Mouse (Mus musculus): ENCODE measurements at regions not wholly inside any gene's neighbourhood (a gene's known extent, or its start where the extent isn't known, plus 50 kb on each side); places are given as distances from the start of the nearest gene placed in this dataset.

- Histone ChIP-seq H3K27ac (ENCODE audit: low read depth, low read length) (no peak overlapping the region), H3K4me3 (ENCODE audit: low read length) (no peak overlapping the region), H3K36me3 (ENCODE audit: control insufficient read depth, insufficient read depth, low read length) (no peaks in the 10 kb centered on the region), H3K27me3 (ENCODE audit: control insufficient read depth, insufficient read depth, low read length) (no peaks in the 10 kb centered on the region), H3K9ac (ENCODE audit: low read depth, low read length) (no peak overlapping the region), H3K4me1 (ENCODE audit: control insufficient read depth, insufficient read depth, low read length) (no peaks in the 10 kb centered on the region), H3K9me3 (ENCODE audit: control insufficient read depth, low read length) (no peaks in the 10 kb centered on the region), H3K4me2 (replicated peaks; ENCODE audit: low read depth, low read length) (no peak overlapping the region)
- WGBS, result 72% methylated on average over 1 of the region's 1 CpGs
- no peak for ATAC-seq (ENCODE audit: low FRiP score, low TSS enrichment)
Measured at GRCm38 (mm10) chr10:98399864-98400263, 514.3 kb upstream of the Atp2b1 start.

GRCm38 (mm10) chr10:98417807-98418743 is 496.1 kb upstream of the Atp2b1 start:
- Histone ChIP-seq H3K4me3 (ENCODE audit: low read length) (no peak overlapping the region), H3K9ac (ENCODE audit: low read depth, low read length) (no peak overlapping the region), H3K4me2 (replicated peaks; ENCODE audit: low read depth, low read length) (no peak overlapping the region), H3K9me3 (ENCODE audit: control insufficient read depth, low read length) (no peaks in the 10 kb centered on the region), H3K4me1 (ENCODE audit: control insufficient read depth, insufficient read depth, low read length) (no peaks in the 10 kb centered on the region), H3K27me3 (ENCODE audit: control insufficient read depth, insufficient read depth, low read length) (no peaks in the 10 kb centered on the region), H3K36me3 (ENCODE audit: control insufficient read depth, insufficient read depth, low read length) (no peaks in the 10 kb centered on the region), H3K27ac (ENCODE audit: low read depth, low read length) (no peak overlapping the region)
- 77% methylated on average over 17 of the region's 17 CpGs for WGBS
- no peak for ATAC-seq (ENCODE audit: low FRiP score, low TSS enrichment)

- Histone ChIP-seq H3K4me2 (replicated peaks; ENCODE audit: low read depth, low read length) (no peak overlapping the region), H3K4me1 (ENCODE audit: control insufficient read depth, insufficient read depth, low read length) (no peaks in the 10 kb centered on the region)
- WGBS, result 98% methylated on average over 1 of the region's 1 CpGs
Measured at GRCm38 (mm10) chr10:98424450-98424849, 489.8 kb upstream of the Atp2b1 start.

GRCm38 (mm10) chr10:98434974-98435373 is 479.2 kb upstream of the Atp2b1 start:
- no peaks in the 10 kb centered on the region for H3K36me3 ChIP-seq (ENCODE audit: control insufficient read depth, insufficient read depth, low read length)
- no peak overlapping the region for H3K4me3 ChIP-seq (ENCODE audit: low read length)
- H3K27ac ChIP-seq (ENCODE audit: low read depth, low read length), result no peak overlapping the region
- H3K4me2 ChIP-seq (replicated peaks; ENCODE audit: low read depth, low read length), result no peak overlapping the region
- H3K9me3 ChIP-seq (ENCODE audit: control insufficient read depth, low read length), result no peaks in the 10 kb centered on the region
- H3K4me1 ChIP-seq (ENCODE audit: control insufficient read depth, insufficient read depth, low read length), result no peaks in the 10 kb centered on the region
- H3K9ac ChIP-seq (ENCODE audit: low read depth, low read length), result no peak overlapping the region
- no peaks in the 10 kb centered on the region for H3K27me3 ChIP-seq (ENCODE audit: control insufficient read depth, insufficient read depth, low read length)
- 93% methylated on average over 3 of the region's 3 CpGs for WGBS
- no peak for ATAC-seq (ENCODE audit: low FRiP score, low TSS enrichment)

More at GRCm38 (mm10) chr10:98424450-98424849, 489.8 kb upstream of the Atp2b1 start:
- Histone ChIP-seq H3K27me3 (ENCODE audit: control insufficient read depth, insufficient read depth, low read length) (no peaks in the 10 kb centered on the region), H3K9me3 (ENCODE audit: control insufficient read depth, low read length) (no peaks in the 10 kb centered on the region), H3K9ac (ENCODE audit: low read depth, low read length) (no peak overlapping the region), H3K27ac (ENCODE audit: low read depth, low read length) (no peak overlapping the region), H3K36me3 (ENCODE audit: control insufficient read depth, insufficient read depth, low read length) (no peaks in the 10 kb centered on the region), H3K4me3 (ENCODE audit: low read length) (no peak overlapping the region)
- ATAC-seq (ENCODE audit: low FRiP score, low TSS enrichment), result no peak

- no peak for ATAC-seq (ENCODE audit: low FRiP score, low TSS enrichment)
- no peak overlapping the region for H3K4me2 ChIP-seq (replicated peaks; ENCODE audit: low read depth, low read length)
- no peaks in the 10 kb centered on the region for H3K9me3 ChIP-seq (ENCODE audit: control insufficient read depth, low read length)
- 83% methylated on average over 2 of the region's 2 CpGs for WGBS
- H3K27ac ChIP-seq (ENCODE audit: low read depth, low read length), result no peak overlapping the region
- no peak overlapping the region for H3K4me3 ChIP-seq (ENCODE audit: low read length)
- H3K4me1 ChIP-seq (ENCODE audit: control insufficient read depth, insufficient read depth, low read length), result no peaks in the 10 kb centered on the region
- H3K9ac ChIP-seq (ENCODE audit: low read depth, low read length), result no peak overlapping the region
- H3K27me3 ChIP-seq (ENCODE audit: control insufficient read depth, insufficient read depth, low read length), result no peaks in the 10 kb centered on the region
- no peaks in the 10 kb centered on the region for H3K36me3 ChIP-seq (ENCODE audit: control insufficient read depth, insufficient read depth, low read length)
Measured at GRCm38 (mm10) chr10:98461538-98461937, 452.7 kb upstream of the Atp2b1 start.

- Histone ChIP-seq H3K27ac (ENCODE audit: low read depth, low read length) (no peak overlapping the region), H3K27me3 (ENCODE audit: control insufficient read depth, insufficient read depth, low read length) (no peaks in the 10 kb centered on the region), H3K9me3 (ENCODE audit: control insufficient read depth, low read length) (no peaks in the 10 kb centered on the region), H3K4me2 (replicated peaks; ENCODE audit: low read depth, low read length) (no peak overlapping the region), H3K4me3 (ENCODE audit: low read length) (no peak overlapping the region), H3K4me1 (ENCODE audit: control insufficient read depth, insufficient read depth, low read length) (no peaks in the 10 kb centered on the region), H3K36me3 (ENCODE audit: control insufficient read depth, insufficient read depth, low read length) (no peaks in the 10 kb centered on the region), H3K9ac (ENCODE audit: low read depth, low read length) (no peak overlapping the region)
- 87% methylated on average over 3 of the region's 3 CpGs for WGBS
- no peak for ATAC-seq (ENCODE audit: low FRiP score, low TSS enrichment)
Measured at GRCm38 (mm10) chr10:98474581-98474980, 439.6 kb upstream of the Atp2b1 start.

GRCm38 (mm10) chr10:98485751-98486681 is 428.2 kb upstream of the Atp2b1 start:
- Histone ChIP-seq H3K9me3 (ENCODE audit: control insufficient read depth, low read length) (no peaks in the 10 kb centered on the region), H3K4me2 (replicated peaks; ENCODE audit: low read depth, low read length) (no peak overlapping the region), H3K27ac (ENCODE audit: low read depth, low read length) (no peak overlapping the region), H3K4me1 (ENCODE audit: control insufficient read depth, insufficient read depth, low read length) (no peaks in the 10 kb centered on the region), H3K9ac (ENCODE audit: low read depth, low read length) (no peak overlapping the region), H3K4me3 (ENCODE audit: low read length) (no peak overlapping the region), H3K27me3 (ENCODE audit: control insufficient read depth, insufficient read depth, low read length) (no peaks in the 10 kb centered on the region), H3K36me3 (ENCODE audit: control insufficient read depth, insufficient read depth, low read length) (no peaks in the 10 kb centered on the region)
- 63% methylated on average over 20 of the region's 20 CpGs for WGBS
- no peak for ATAC-seq (ENCODE audit: low FRiP score, low TSS enrichment)

- no peaks in the 10 kb centered on the region for H3K27me3 ChIP-seq (ENCODE audit: control insufficient read depth, insufficient read depth, low read length)
- peak; percentile 76 for ATAC-seq (ENCODE audit: low FRiP score, low TSS enrichment)
- no peak overlapping the region for H3K4me3 ChIP-seq (ENCODE audit: low read length)
- H3K36me3 ChIP-seq (ENCODE audit: control insufficient read depth, insufficient read depth, low read length), result no peaks in the 10 kb centered on the region
- H3K9me3 ChIP-seq (ENCODE audit: control insufficient read depth, low read length), result no peaks in the 10 kb centered on the region
- H3K4me2 ChIP-seq (replicated peaks; ENCODE audit: low read depth, low read length), result no peak overlapping the region
- H3K4me1 ChIP-seq (ENCODE audit: control insufficient read depth, insufficient read depth, low read length), result no peaks in the 10 kb centered on the region
- no peak overlapping the region for H3K27ac ChIP-seq (ENCODE audit: low read depth, low read length)
- WGBS, result 16% methylated on average over 8 of the region's 8 CpGs
- H3K9ac ChIP-seq (ENCODE audit: low read depth, low read length), result no peak overlapping the region
Measured at GRCm38 (mm10) chr10:98494354-98494753, 419.9 kb upstream of the Atp2b1 start.

- Histone ChIP-seq H3K9me3 (ENCODE audit: control insufficient read depth, low read length) (no peaks in the 10 kb centered on the region), H3K27ac (ENCODE audit: low read depth, low read length) (no peak overlapping the region), H3K9ac (ENCODE audit: low read depth, low read length) (no peak overlapping the region), H3K4me2 (replicated peaks; ENCODE audit: low read depth, low read length) (no peak overlapping the region), H3K36me3 (ENCODE audit: control insufficient read depth, insufficient read depth, low read length) (no peaks in the 10 kb centered on the region), H3K4me1 (ENCODE audit: control insufficient read depth, insufficient read depth, low read length) (no peaks in the 10 kb centered on the region), H3K4me3 (ENCODE audit: low read length) (no peak overlapping the region), H3K27me3 (ENCODE audit: control insufficient read depth, insufficient read depth, low read length) (no peaks in the 10 kb centered on the region)
- no peak for ATAC-seq (ENCODE audit: low FRiP score, low TSS enrichment)
- WGBS, result 69% methylated on average over 4 of the region's 4 CpGs
Measured at GRCm38 (mm10) chr10:98496254-98496653, 418.0 kb upstream of the Atp2b1 start.
